Mouse (Mus musculus): ENCODE results near the gene Hoxd4. TPM values are rescaled to one million over a fixed set of nuclear protein-coding genes. Genes with fewer than 3 reads are reported as not detected.

Gene Hoxd4
- polyA plus RNA-seq, 1 experiment from 2014 or later = not detected

- no peaks in the 10 kb centered on the region for H3K9me3 ChIP-seq
- H3K36me3 ChIP-seq (replicated peaks) = no peaks in the 10 kb centered on the region
- no peak overlapping the region for H3K27ac ChIP-seq (replicated peaks)
- H3K4me1 ChIP-seq = peaks cover 17% of the 10 kb centered on the region
- peaks cover 100% of the 10 kb centered on the region for H3K27me3 ChIP-seq (replicated peaks; ENCODE audit: low read depth, poor library complexity, severe bottlenecking)
- H3K4me3 ChIP-seq = peak overlapping the region; percentile 39
- DNase-seq (ENCODE audit: low spot score) = peak; percentile 68
- WGBS = under 1% methylated on average over 78 of the region's 78 CpGs
These were observed 29.9 kb upstream of the Hoxd4 start for GRCm38 (mm10) chr2:74681594-74682531.

GRCm38 (mm10) chr2:74682796-74683195, 28.9 kb upstream of the Hoxd4 start:
- H3K4me1 ChIP-seq = peaks cover 17% of the 10 kb centered on the region
- no peak overlapping the region for H3K27ac ChIP-seq (replicated peaks)
- peaks cover 100% of the 10 kb centered on the region for H3K27me3 ChIP-seq (replicated peaks; ENCODE audit: low read depth, poor library complexity, severe bottlenecking)
- DNase-seq (ENCODE audit: low spot score) = no peak
- WGBS = under 1% methylated on average over 51 of the region's 51 CpGs
- H3K4me3 ChIP-seq = peak overlapping the region; percentile 39
- H3K9me3 ChIP-seq = no peaks in the 10 kb centered on the region
- H3K36me3 ChIP-seq (replicated peaks) = no peaks in the 10 kb centered on the region

- peaks cover 17% of the 10 kb centered on the region for H3K4me1 ChIP-seq
- DNase-seq (ENCODE audit: low spot score) = peak; percentile 59
- H3K27me3 ChIP-seq (replicated peaks; ENCODE audit: low read depth, poor library complexity, severe bottlenecking) = peaks cover 100% of the 10 kb centered on the region
- no peaks in the 10 kb centered on the region for H3K9me3 ChIP-seq
- H3K4me3 ChIP-seq = no peak overlapping the region
- under 1% methylated on average over 18 of the region's 18 CpGs for WGBS
- no peaks in the 10 kb centered on the region for H3K36me3 ChIP-seq (replicated peaks)
- H3K27ac ChIP-seq (replicated peaks) = no peak overlapping the region
These were observed 28.2 kb upstream of the Hoxd4 start for GRCm38 (mm10) chr2:74683471-74683951.

DNA sequence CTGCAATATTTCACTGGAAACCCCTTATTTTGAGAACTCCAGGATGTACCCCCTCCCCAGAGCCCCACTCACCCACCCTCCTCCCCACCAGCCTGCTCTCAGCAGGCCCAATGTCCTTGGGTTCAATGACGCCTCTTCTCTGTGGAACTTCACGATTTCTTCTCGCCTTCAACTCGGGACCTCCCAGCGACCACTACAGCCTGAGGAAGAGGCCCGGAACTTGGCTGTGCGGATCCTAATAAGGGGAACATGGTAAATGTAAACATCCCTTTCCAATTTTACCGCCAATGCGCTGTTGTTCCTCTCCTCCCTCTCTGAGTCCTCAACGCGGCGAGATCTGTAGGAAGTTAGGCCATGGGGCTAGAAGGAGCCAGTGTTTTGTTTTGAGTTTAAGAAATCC, 27.6 kb upstream of the Hoxd4 start:
- H3K4me3 ChIP-seq = no peak overlapping the region

GRCm38 (mm10) chr2:74685059-74685603, 26.6 kb upstream of the Hoxd4 start:
- 8% methylated on average over 4 of the region's 4 CpGs for WGBS
- Histone ChIP-seq H3K9me3 (no peaks in the 10 kb centered on the region), H3K4me3 (no peak overlapping the region), H3K4me1 (peaks cover 17% of the 10 kb centered on the region), H3K36me3 (replicated peaks) (no peaks in the 10 kb centered on the region), H3K27me3 (replicated peaks; ENCODE audit: low read depth, poor library complexity, severe bottlenecking) (peaks cover 100% of the 10 kb centered on the region), H3K27ac (replicated peaks) (no peak overlapping the region)
- peak; percentile 14 for DNase-seq (ENCODE audit: low spot score)

More for the DNA sequence above, 27.6 kb upstream of the Hoxd4 start:
- H3K27me3 ChIP-seq (replicated peaks; ENCODE audit: low read depth, poor library complexity, severe bottlenecking) = peaks cover 100% of the 10 kb centered on the region
- H3K27ac ChIP-seq (replicated peaks) = no peak overlapping the region
- H3K4me1 ChIP-seq = peaks cover 17% of the 10 kb centered on the region
- H3K9me3 ChIP-seq = no peaks in the 10 kb centered on the region
- DNase-seq (ENCODE audit: low spot score) = peak; percentile 43
- WGBS = 2% methylated on average over 12 of the region's 12 CpGs
- no peaks in the 10 kb centered on the region for H3K36me3 ChIP-seq (replicated peaks)

DNA sequence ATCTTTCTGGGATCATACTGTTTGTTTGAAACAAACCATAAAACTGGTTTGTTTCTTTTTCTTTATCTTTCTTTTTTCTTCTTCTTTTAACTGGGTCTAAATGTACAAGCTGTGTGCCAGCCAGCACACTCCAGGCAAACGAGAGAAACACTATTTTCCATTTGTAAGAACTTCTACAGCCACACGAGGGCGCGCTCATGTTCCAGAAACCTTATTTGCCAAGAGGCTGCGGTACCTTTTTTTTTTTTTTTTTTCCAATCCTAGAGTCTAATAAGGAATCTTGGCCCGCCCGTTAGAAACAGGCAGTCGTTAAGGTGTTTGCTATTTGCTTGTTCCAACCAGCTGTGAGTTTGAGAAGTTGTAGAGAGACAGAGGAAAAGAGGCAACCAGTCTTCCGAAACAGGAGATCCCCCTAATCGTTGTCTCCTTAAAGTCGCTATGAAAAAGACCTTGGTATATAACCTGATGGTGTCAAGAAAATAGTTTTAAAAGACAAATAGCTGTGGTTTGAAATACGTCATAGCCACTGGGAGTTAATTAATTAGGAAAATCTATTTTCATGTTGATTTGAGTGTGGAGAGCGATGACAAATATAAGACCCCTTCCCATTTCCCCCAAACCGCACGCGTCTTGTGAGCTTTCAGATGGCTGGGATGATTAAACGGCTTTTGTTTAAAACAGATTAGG, 25.3 kb upstream of the Hoxd4 start:
- 4% methylated on average over 17 of the region's 17 CpGs for WGBS
- peaks cover 20% of the 10 kb centered on the region for H3K4me1 ChIP-seq
- peaks cover 100% of the 10 kb centered on the region for H3K27me3 ChIP-seq (replicated peaks; ENCODE audit: low read depth, poor library complexity, severe bottlenecking)
- no peak overlapping the region for H3K27ac ChIP-seq (replicated peaks)
- H3K9me3 ChIP-seq = no peaks in the 10 kb centered on the region
- no peak overlapping the region for H3K4me3 ChIP-seq
- no peaks in the 10 kb centered on the region for H3K36me3 ChIP-seq (replicated peaks)
- DNase-seq (ENCODE audit: low spot score) = peak; percentile 80

DNA sequence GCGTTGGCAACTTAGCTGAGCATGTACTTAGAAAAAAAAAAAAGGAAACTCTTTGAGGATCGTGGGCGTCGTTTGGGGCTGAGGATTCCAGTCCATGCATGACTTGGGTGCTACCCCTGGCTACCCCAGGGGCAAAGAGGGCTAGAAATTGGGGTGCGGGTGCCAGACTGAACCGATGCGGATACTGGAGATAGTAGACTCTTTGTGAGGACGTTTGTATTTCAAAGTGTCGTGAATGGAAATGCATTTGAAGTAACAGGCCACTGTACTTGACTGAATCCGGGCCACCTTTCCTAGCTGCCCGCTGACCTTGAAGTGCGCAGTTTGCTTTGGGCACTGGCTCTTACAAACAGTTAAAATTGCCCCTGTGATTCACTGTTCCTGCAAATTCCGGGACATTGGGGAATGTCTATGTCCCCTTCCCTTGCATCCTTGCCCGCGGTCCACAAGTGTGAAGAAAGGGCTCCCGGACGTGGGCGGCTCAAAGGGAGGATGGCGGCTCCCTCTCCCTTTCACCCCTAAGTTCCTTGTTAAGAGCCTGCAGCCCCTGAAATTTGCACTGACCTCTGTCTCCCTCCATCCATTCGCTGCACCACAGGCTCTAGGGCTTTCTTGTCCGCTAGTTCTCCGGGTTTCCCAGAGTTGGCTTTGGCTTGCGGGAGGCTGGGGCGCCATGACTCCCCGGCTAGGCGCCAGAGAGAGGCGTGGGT, 24.6 kb upstream of the Hoxd4 start:
- H3K4me1 ChIP-seq = peaks cover 17% of the 10 kb centered on the region
- no peak overlapping the region for H3K4me3 ChIP-seq
- H3K9me3 ChIP-seq = no peaks in the 10 kb centered on the region
- peaks cover 100% of the 10 kb centered on the region for H3K27me3 ChIP-seq (replicated peaks; ENCODE audit: low read depth, poor library complexity, severe bottlenecking)
- DNase-seq (ENCODE audit: low spot score) = peak; percentile 54
- WGBS = under 1% methylated on average over 27 of the region's 27 CpGs
- H3K27ac ChIP-seq (replicated peaks) = no peak overlapping the region
- H3K36me3 ChIP-seq (replicated peaks) = no peaks in the 10 kb centered on the region

GRCm38 (mm10) chr2:74687698-74688555, 23.8 kb upstream of the Hoxd4 start:
- H3K4me1 ChIP-seq = peaks cover 9% of the 10 kb centered on the region
- under 1% methylated on average over 31 of the region's 31 CpGs for WGBS
- H3K36me3 ChIP-seq (replicated peaks) = no peaks in the 10 kb centered on the region
- no peaks in the 10 kb centered on the region for H3K9me3 ChIP-seq
- peaks cover 100% of the 10 kb centered on the region for H3K27me3 ChIP-seq (replicated peaks; ENCODE audit: low read depth, poor library complexity, severe bottlenecking)
- H3K4me3 ChIP-seq = no peak overlapping the region
- H3K27ac ChIP-seq (replicated peaks) = no peak overlapping the region
- peak; percentile 62 for DNase-seq (ENCODE audit: low spot score)

DNA sequence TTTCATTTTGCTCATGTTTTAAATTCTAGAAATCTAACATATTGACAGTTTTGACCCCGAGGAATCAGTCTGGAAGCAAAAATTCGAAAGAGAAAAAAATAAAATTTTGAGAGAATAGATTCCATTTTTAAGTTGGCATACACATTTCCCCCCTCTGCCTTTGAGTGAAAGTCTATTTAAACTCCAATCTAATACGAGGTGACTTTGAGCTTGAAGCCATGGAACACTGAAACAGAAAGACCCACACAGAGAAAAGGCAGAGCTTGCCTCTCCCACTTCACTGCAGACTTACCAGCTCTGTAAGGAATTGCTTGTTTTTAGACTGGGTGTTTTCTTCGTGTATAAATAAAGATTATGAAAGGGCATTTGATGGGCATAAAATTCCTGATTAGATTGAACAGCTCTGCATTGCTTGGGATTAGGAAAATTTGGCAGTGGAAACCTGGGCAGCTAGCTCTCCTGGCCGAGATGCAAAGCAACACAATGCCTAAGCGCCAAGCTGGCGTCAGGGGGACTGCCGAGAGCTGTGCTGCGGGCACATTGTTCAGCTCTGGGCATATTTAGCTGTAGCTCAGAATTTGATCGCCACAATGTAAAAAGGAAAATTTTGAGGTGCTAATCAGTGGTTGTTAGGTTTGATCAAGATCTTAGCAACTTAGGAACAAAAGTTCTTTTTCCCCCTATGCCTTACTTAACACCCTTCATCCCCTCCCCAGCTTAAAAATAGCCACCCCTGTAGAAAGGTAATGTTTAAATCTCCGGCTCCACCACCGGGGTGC, 22.7 kb upstream of the Hoxd4 start:
- H3K27ac ChIP-seq (replicated peaks) = no peak overlapping the region
- peaks cover 100% of the 10 kb centered on the region for H3K27me3 ChIP-seq (replicated peaks; ENCODE audit: low read depth, poor library complexity, severe bottlenecking)
- H3K36me3 ChIP-seq (replicated peaks) = no peaks in the 10 kb centered on the region
- 4% methylated on average over 12 of the region's 12 CpGs for WGBS
- no peaks in the 10 kb centered on the region for H3K9me3 ChIP-seq
- no peak overlapping the region for H3K4me3 ChIP-seq
- peaks cover 7% of the 10 kb centered on the region for H3K4me1 ChIP-seq
- peak; percentile 52 for DNase-seq (ENCODE audit: low spot score)

DNA sequence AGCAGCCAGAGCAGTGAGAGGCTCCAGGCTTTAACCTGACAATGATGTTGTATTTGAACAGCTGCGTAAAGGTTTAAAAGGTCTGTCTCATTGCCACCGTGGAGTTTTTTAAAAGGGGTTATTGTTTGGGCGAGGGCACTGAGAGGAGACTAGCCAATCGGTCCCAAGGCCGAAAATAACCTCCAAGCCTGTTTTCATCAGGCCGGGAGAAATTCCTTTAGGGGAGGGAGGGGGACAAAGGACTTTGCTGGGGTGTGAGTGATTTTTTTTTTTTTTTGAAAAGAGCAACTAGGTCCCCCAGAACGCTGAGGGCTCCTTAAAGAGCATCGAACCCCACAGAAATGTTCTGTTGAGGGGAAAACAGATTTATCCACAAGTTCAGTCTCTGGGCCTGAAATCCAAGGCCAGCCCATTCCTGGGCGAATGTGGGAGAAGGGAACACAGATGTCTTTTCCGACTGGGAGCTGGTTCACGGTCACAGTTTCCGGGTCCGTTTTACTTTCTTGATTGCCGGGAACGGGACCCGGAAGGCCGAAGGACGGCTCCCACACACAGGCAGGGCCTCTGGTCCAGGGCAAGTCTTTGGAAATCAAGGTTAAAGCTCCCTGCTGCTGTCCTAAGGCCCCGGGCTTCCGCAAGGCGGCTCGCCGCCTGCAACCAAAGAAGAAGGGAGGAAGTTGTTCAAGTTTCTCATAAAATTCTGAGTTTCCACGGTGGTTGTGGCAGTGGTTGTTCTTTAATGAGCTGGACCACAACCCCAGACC, 22.0 kb upstream of the Hoxd4 start:
- Histone ChIP-seq H3K4me1 (peaks cover 7% of the 10 kb centered on the region), H3K4me3 (no peak overlapping the region), H3K27ac (replicated peaks) (no peak overlapping the region), H3K9me3 (no peaks in the 10 kb centered on the region), H3K27me3 (replicated peaks; ENCODE audit: low read depth, poor library complexity, severe bottlenecking) (peaks cover 100% of the 10 kb centered on the region), H3K36me3 (replicated peaks) (no peaks in the 10 kb centered on the region)
- peak; percentile 69 for DNase-seq (ENCODE audit: low spot score)
- WGBS = under 1% methylated on average over 24 of the region's 24 CpGs

Data from embryonic facial prominence, embryonic 10.5 days (tissue).